Mouse (Mus musculus) liver, adult 10 weeks (tissue): ENCODE measurements around the gene Psmg4. TPM values are rescaled to one million over a fixed set of nuclear protein-coding genes. Genes with fewer than 3 reads are reported as not detected.

ENCODE experiments used
- polyA plus RNA-seq: library from polyadenylated mRNA; stranded (reverse); fragments of 350-450 nt; fragmentation: Illumina TruSeq; extraction: RNeasy Lipid Tissue Mini Kit (QIAGEN cat#74804); gene quantifications from one replicate; pipeline ENCODE4 v1.2.3, GENCODE M21; 2014; ENCODE audit warnings: low read depth, low replicate concordance

Gene Psmg4
- 8.2 TPM for polyA plus RNA-seq

DNA sequence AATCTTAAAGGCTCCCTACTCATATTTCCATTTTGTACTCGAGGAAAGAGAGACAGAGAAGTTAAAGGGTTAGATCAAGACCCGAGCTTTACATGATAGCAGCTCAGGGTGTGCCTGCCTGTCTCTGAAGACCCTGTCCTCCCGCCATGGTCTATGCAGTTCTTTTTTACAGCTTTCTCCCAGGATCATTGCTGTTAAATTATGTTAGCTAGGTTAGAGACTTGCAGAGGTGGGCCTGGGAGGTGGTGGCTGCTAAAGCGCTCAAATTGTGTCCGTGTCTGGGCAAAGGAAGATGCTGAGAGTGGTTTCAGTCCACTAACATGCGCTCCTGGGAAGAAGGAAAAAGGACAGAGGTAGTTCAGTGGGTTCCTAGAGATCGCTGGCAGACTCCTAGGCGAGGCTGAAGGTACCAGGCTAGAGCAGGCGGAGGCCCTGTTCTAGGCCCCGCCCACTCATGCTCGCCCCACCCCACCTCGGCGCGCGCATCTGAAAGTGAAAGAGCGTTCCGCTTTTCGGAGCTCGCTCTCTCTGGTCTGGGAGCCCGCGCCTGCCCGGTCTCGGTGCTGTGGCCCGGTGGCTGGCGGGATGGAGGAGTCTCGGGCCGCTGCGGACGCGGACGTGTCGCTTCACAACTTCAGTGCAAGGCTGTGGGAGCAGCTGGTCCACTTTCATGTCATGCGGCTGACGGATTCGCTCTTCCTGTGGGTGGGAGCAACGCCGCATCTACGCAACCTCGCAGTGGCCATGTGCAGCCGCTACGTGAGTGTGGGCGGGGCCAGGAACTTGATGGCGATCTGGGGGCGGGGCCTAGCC is at the start of gene Psmg4:
TSS of gene Psmg4 (plus strand) at position 474 of the 813 bp plus-strand sequence.

DNA sequence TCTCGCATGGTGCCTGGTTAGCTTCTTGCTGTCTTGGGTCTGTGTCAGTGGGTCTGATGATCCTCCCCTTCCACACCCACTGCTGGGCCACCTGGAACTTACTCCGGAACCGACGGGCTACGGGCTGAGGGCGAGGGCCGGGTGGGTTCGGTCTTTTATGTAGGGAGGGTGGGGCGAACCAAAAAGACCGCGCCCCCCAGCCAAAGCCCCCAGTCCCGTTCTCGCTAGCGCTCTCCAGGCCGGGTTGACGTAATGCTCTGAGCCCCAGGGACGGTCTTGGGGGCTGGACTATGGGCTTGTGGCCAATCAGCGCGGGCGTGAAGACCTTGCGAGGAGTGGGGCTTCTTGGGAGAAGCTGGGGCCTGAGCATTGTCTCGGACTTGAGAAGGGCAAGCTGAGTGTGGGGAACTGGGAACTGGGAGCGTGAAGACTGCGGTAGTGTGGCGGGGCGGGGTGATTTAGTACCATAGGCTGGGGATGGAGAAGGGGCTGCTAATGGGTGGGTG is 32.5 kb upstream of the Psmg4 start, which contains the start of gene Tubb2b:
TSS of gene Tubb2b (minus strand) at position 241 of the 506 bp plus-strand sequence.

Other genes with a start within 250 kb of the Psmg4 start
- gene Nqo2, start 198.3 kb upstream of the Psmg4 start, polyA plus RNA-seq = 200 TPM
- gene Ripk1, start 160.6 kb upstream of the Psmg4 start, polyA plus RNA-seq = 24.3 TPM
- gene Serpinb6a, start 160.2 kb upstream of the Psmg4 start, polyA plus RNA-seq = 28.9 TPM
- gene Bphl, start 125.4 kb upstream of the Psmg4 start, polyA plus RNA-seq = 225 TPM
- 19.4 TPM for gene Tubb2a, start 85.0 kb upstream of the Psmg4 start, polyA plus RNA-seq
- not detected for gene Tubb2b, start 32.5 kb upstream of the Psmg4 start, polyA plus RNA-seq
- 26.1 TPM for gene Slc22a23, start 182.2 kb downstream of the Psmg4 start, polyA plus RNA-seq